Mouse (Mus musculus): Measurements from ENCODE around the gene Gprc6a. TPM values are rescaled to one million over a fixed set of nuclear protein-coding genes. Genes with fewer than 3 reads are reported as not detected.

Gene Gprc6a
- polyA plus RNA-seq, 1 experiment, result 1.1 TPM

DNA sequence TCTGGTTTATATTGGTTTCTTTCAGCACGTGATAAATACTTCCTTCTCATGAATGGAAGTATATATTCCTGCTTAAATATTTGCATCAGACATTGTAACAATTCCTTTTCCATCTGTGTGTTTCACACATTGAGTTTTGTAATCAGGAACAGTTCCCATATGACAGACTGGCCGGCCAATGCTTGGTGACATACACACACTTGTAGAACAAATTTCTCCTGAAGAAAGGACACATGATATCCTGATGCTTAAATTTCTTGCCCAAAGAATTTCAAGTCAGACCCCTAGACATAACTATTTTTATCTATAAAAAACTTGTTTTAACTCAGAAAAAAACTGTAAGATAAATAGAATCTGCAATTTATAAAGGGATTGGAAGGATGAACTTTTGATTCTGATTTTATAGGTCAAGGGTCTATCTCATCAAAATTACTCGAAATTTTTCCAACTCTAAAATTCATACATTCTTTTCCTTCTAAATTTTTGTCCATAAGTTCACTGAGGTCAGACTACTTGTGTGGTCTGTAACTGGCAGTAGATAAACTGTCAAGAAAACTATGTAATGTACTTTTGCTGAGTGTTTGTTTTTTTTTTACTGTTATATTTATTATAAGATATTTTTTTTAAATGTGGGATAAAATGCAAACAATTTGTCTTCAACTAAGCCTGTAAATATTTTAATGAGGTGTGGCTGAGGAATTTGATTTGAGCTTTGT is 18.4 kb upstream of the Gprc6a start:
- Histone ChIP-seq H3K27ac (ENCODE audit: control insufficient read depth, insufficient read depth, low read depth, low read length, poor library complexity) (no peak overlapping the region), H3K4me1 (ENCODE audit: control insufficient read depth, insufficient read depth, low read length) (no peaks in the 10 kb centered on the region), H3K4me3 (replicated peaks; ENCODE audit: control insufficient read depth, low read depth, low read length) (no peak overlapping the region)
- no peak for TF ChIP-seq POLR2A (IDR thresholded peaks at IDR 0.05; ENCODE audit: borderline replicate concordance, control insufficient read depth, low read depth, low read length)
- TF ChIP-seq CTCF (IDR thresholded peaks at IDR 0.05; ENCODE audit: control insufficient read depth, insufficient read depth, low read length), result no peak
- whole genome bisulfite sequencing, result 52% methylated on average over 3 of the region's 3 CpGs

- no peak overlapping the region for H3K4me3 ChIP-seq (replicated peaks; ENCODE audit: control insufficient read depth, low read depth, low read length)
- WGBS, result 77% methylated on average over 3 of the region's 3 CpGs
- no peak for TF ChIP-seq CTCF (IDR thresholded peaks at IDR 0.05; ENCODE audit: control insufficient read depth, insufficient read depth, low read length)
- no peak for TF ChIP-seq POLR2A (IDR thresholded peaks at IDR 0.05; ENCODE audit: borderline replicate concordance, control insufficient read depth, low read depth, low read length)
- H3K27ac ChIP-seq (ENCODE audit: control insufficient read depth, insufficient read depth, low read depth, low read length, poor library complexity), result no peak overlapping the region
- no peaks in the 10 kb centered on the region for H3K4me1 ChIP-seq (ENCODE audit: control insufficient read depth, insufficient read depth, low read length)
Measured at GRCm38 (mm10) chr10:51621193-51621592, 10.1 kb downstream of the Gprc6a start.

DNA sequence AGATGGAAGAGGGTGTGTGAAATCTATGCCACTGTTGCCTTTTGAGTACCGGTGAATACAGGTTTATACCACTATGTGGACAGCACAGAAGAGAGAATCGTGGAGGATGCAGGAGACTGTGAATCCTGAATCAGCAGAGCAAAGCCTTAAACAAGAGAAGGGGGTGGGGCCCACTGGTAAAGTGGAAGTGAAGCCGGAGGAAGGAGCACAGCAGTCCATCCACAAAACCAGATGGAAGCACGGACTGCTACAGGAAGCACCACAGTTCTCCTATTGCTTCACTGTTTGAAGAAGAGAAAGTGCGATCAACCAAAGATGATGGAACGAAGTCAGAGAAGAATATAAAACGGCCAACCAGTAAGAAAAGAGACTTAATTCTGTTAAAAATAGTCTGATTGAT is 11.1 kb downstream of the Gprc6a start:
- 64% methylated on average over 7 of the region's 7 CpGs for WGBS
- Histone ChIP-seq H3K27ac (ENCODE audit: control insufficient read depth, insufficient read depth, low read depth, low read length, poor library complexity) (no peak overlapping the region), H3K4me1 (ENCODE audit: control insufficient read depth, insufficient read depth, low read length) (no peaks in the 10 kb centered on the region), H3K4me3 (replicated peaks; ENCODE audit: control insufficient read depth, low read depth, low read length) (no peak overlapping the region)
- no peak for TF ChIP-seq POLR2A (IDR thresholded peaks at IDR 0.05; ENCODE audit: borderline replicate concordance, control insufficient read depth, low read depth, low read length)
- no peak for TF ChIP-seq CTCF (IDR thresholded peaks at IDR 0.05; ENCODE audit: control insufficient read depth, insufficient read depth, low read length)

GRCm38 (mm10) chr10:51618538-51618937 is 12.7 kb downstream of the Gprc6a start:
- Histone ChIP-seq H3K4me1 (ENCODE audit: control insufficient read depth, insufficient read depth, low read length) (no peaks in the 10 kb centered on the region), H3K27ac (ENCODE audit: control insufficient read depth, insufficient read depth, low read depth, low read length, poor library complexity) (no peak overlapping the region), H3K4me3 (replicated peaks; ENCODE audit: control insufficient read depth, low read depth, low read length) (no peak overlapping the region)
- WGBS, result 75% methylated on average over 2 of the region's 2 CpGs
- TF ChIP-seq POLR2A (IDR thresholded peaks at IDR 0.05; ENCODE audit: borderline replicate concordance, control insufficient read depth, low read depth, low read length) (no peak), CTCF (IDR thresholded peaks at IDR 0.05; ENCODE audit: control insufficient read depth, insufficient read depth, low read length) (no peak)

DNA sequence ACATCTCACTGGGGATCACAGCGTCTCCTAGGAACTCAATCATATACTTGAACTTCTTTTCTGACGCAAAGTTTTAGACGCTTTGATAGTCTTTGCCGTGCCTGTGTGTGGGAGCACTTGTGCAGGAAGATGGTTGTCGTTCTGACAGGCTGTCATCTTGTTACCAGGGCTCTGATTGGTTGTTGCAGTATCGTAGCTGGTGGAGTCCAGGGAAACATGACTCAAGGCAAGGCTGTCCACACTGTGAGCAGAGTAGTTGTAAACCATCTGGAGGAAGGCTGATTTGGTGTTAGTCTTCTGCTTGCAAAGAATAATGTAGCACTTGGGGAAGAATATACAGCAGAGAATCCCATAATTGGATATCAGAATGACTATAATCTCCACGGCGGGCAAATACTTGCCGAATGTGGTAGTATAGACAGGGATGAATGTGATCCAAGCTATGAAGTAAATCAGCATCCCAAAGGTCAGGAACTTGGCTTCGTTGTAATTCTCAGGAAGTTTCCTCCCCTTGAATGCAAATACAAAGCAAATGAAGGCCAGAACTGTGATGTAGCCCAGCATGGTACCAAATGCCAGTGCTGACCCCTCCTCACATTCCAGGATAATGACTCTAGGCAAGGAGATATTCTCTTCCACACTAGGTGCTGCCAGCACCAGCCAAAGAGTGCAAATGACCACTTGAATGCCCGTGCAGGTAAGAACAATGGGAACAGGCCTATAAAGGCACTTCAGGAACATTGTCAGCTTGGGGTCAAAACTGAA is 16.3 kb downstream of the Gprc6a start:
- 73% methylated on average over 11 of the region's 11 CpGs for WGBS
- no peaks in the 10 kb centered on the region for H3K4me1 ChIP-seq (ENCODE audit: control insufficient read depth, insufficient read depth, low read length)
- TF ChIP-seq CTCF (IDR thresholded peaks at IDR 0.05; ENCODE audit: control insufficient read depth, insufficient read depth, low read length), result no peak
- no peak for TF ChIP-seq POLR2A (IDR thresholded peaks at IDR 0.05; ENCODE audit: borderline replicate concordance, control insufficient read depth, low read depth, low read length)
- H3K4me3 ChIP-seq (replicated peaks; ENCODE audit: control insufficient read depth, low read depth, low read length), result no peak overlapping the region
- no peak overlapping the region for H3K27ac ChIP-seq (ENCODE audit: control insufficient read depth, insufficient read depth, low read depth, low read length, poor library complexity)

GRCm38 (mm10) chr10:51613421-51613820 is 17.8 kb downstream of the Gprc6a start:
- Histone ChIP-seq H3K4me1 (ENCODE audit: control insufficient read depth, insufficient read depth, low read length) (no peaks in the 10 kb centered on the region), H3K4me3 (replicated peaks; ENCODE audit: control insufficient read depth, low read depth, low read length) (no peak overlapping the region), H3K27ac (ENCODE audit: control insufficient read depth, insufficient read depth, low read depth, low read length, poor library complexity) (no peak overlapping the region)
- 74% methylated on average over 3 of the region's 3 CpGs for WGBS
- TF ChIP-seq POLR2A (IDR thresholded peaks at IDR 0.05; ENCODE audit: borderline replicate concordance, control insufficient read depth, low read depth, low read length) (no peak), CTCF (IDR thresholded peaks at IDR 0.05; ENCODE audit: control insufficient read depth, insufficient read depth, low read length) (no peak)

GRCm38 (mm10) chr10:51611969-51612682 is 19.1 kb downstream of the Gprc6a start:
- TF ChIP-seq POLR2A (IDR thresholded peaks at IDR 0.05; ENCODE audit: borderline replicate concordance, control insufficient read depth, low read depth, low read length) (no peak), CTCF (IDR thresholded peaks at IDR 0.05; ENCODE audit: control insufficient read depth, insufficient read depth, low read length) (no peak)

More at GRCm38 (mm10) chr10:51611969-51612682, 19.1 kb downstream of the Gprc6a start:
- Histone ChIP-seq H3K27ac (ENCODE audit: control insufficient read depth, insufficient read depth, low read depth, low read length, poor library complexity) (no peak overlapping the region), H3K4me1 (ENCODE audit: control insufficient read depth, insufficient read depth, low read length) (no peaks in the 10 kb centered on the region), H3K4me3 (replicated peaks; ENCODE audit: control insufficient read depth, low read depth, low read length) (no peak overlapping the region)
- WGBS, result 58% methylated on average over 9 of the region's 9 CpGs
